Mouse (Mus musculus) brain, embryonic 14.5 days (tissue): ENCODE results near the gene Idh1.

Experiments used
- CTCF ChIP-seq: fragments of 200-500 bp; IDR thresholded peaks from 2 replicates; pipeline ENCODE4 v1.5.1; 2012; ENCODE audit warnings: inconsistent platforms, mild to moderate bottlenecking, moderate library complexity, borderline replicate concordance; ENCODE audit not compliant: insufficient read depth, insufficient read length; ENCODE audit errors: extremely low read depth
- POLR2A ChIP-seq: fragments of 200-500 bp; IDR thresholded peaks from 2 replicates; pipeline ENCODE4 v1.6.1; 2012; ENCODE audit warnings: mild to moderate bottlenecking, inconsistent platforms, borderline replicate concordance; ENCODE audit not compliant: poor library complexity, insufficient read depth, insufficient read length, severe bottlenecking; ENCODE audit errors: extremely low read depth

DNA sequence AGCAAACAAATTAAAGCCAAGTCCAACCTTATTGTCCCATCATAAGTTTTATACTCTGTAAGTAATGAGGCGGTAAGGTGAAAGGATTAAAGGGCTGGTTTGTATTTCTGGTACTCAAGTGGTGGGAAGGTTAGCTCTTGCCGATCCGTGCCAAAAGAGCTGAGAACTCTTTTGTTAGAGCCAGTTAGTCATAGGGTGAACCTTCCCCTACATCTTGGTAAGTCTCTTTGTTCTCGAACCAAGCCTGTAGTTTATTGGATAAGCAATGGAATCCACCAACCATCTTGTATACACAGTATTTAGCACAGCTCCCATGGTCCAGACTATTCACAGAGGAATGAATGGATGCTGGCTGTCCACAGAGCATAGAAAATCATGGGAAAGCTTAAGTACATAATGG is 14.7 kb downstream of the Idh1 start:
- TF ChIP-seq CTCF (no peak), POLR2A (no peak)
